Mouse (Mus musculus): Measurements from ENCODE around the gene Sult1a1.

Sult1a1 gene

DNA sequence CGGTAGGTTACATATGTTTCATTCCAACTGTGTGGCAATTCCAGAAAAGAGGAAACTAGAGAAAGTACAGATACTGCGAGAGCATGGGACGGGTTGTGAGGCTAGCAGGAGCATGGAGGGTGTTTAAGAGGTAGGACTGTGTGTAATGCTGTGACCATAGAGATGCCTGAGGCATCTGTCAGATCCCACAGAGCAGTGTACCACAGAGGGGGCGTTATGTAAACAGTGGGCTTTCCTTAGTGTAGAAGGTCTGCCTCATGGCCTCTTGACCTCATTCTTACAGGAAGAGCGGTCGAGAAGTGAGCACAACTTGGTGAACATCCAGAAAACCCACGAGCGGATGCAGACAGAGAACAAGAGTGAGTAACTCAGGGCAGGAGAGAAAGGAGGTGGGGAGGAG, 12.6 kb downstream of the Sult1a1 start:
- DNase-seq (ENCODE audit: low read depth, low spot score): no peak

DNA sequence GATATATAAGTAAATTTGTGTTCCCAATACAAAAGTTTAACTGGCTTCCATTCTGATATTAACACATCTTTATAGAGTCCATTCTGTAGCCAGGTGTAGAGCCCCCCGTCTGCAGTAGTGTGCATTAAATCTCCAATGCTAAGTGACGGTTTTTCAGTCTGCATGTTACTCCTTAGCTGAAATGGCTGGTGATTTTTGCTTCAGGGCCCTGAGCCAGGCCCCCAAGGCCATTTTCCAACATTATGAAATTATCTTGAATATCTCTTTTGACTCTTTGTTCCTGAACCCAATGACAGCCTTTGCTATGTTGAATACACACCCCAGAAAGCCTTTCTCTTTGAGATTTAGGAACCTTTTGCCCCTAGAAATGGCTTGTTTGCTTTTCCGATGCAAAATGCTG, 16.5 kb downstream of the Sult1a1 start:
- no peak for DNase-seq (ENCODE audit: low read depth, low spot score)

DNA sequence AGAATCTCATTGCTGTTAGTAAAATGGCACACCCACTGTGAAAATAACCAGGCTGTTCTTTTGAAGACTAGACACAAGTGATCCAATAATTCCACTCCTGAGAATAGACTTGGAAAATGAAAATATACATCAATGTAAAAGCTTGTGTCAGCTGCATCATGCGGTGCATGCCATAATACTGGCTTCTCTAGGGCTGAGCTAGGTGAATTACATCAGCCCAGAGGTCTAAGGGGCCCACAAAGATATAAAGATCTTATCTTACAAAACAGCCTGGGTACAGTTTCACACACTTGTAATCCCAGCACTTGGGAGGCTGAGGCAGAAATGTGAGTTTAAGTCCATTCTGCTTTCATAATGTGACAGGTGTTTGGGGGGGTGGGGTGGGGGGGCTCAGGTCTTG, 18.7 kb downstream of the Sult1a1 start:
- DNase-seq (ENCODE audit: low read depth, low spot score): no peak

DNA sequence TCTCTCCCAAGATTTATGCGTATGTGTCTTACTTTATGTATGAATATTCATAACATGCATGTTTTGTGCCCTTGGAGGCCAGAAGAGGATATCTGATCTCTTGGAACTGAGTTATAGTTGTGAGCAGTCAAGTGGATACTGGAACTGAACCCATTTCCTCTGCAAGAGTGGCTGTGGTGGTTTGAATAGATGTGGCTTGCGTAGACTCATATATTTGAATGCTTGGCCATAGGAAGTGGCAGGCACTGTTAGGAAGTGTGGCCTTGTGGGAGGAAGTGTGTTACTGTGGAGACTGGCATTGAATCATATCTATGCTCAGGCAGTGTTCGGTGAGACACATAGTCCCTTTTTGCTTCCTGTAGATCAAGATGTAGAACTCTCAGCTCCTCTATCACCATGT, 20.5 kb downstream of the Sult1a1 start:
- no peak for DNase-seq (ENCODE audit: low read depth, low spot score)

DNA sequence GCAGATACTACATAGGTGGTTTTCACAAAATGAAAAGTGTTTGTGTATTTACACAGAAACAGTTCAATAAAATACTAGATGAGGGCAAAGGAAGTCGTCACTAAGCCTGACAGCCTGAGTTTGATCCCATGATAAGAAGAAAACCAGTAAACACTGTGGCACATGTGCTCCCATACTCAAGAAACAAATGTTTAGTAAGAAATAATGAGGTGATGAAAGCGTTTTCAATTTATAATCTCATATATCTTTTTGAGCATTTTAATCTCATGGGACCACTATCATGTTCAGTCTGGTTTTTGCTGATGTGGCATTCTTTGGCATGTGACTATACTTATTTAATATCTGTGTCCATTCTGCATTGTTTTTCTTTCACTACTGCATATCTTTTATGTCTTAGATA, 22.2 kb downstream of the Sult1a1 start:
- DNase-seq (ENCODE audit: low read depth, low spot score): no peak

DNA sequence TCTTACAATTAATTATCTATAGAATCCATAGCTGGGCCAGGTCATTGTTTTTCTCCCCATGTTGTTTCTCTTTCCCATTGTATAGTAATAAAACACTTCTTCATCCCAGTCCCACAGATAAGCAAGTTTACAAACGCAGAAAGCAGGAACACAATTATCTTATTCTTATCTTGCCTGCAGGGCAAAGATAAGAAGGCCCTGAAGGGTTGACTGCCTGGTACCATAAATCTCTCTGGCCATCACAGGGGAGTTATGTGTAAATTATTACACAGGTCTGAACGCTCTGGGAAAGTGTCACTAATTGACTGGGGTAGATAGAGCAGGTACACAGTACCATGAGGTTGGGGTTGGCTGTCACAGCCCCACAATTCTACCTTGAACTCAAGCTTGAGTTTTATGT, 25.4 kb downstream of the Sult1a1 start:
- DNase-seq (ENCODE audit: low read depth, low spot score): no peak

DNA sequence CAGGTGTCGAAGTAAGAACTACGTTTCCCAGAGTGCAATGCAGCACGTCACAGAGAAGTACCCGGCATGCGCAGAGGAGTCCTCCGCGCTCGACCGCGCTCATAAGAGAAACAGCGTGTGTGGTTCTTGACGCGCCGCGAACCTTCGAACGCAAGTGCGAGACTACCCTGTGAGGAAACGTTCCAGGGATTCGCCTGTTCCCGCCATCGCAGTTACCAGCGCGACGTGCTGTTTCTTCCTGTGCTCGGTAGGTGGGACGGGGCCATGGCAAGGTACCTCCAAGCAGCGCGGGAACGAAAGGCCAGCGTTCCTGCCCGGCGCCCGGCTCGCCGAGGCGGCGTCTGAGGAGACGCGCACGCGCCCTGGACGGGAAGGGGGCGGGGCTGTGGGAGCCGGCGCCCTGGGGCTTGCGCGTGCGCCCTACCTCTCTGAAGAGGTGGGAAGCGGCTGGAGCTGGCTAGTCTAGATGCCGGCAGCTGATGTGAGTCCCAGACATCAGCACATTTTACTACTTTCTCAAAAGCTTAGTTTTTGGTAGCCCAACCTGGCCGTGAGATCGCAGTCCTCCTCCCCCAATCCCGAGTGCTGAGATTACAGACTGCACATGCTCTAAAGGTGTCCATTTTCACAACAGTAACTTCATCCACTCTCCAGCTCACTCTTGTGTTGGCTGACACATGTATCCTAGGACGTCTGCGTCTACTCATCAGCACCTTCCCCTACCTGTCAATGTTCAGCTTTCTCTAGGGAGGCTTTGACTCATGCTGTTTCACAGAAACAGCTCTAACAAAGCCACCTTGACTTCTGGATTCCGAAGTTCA, 26.8 kb downstream of the Sult1a1 start, which contains the start of gene Sgf29:
Sgf29 (plus strand) TSS at position 79 of the 821 bp plus-strand sequence.
- DNase-seq (ENCODE audit: low read depth, low spot score): peak; percentile 96

DNA sequence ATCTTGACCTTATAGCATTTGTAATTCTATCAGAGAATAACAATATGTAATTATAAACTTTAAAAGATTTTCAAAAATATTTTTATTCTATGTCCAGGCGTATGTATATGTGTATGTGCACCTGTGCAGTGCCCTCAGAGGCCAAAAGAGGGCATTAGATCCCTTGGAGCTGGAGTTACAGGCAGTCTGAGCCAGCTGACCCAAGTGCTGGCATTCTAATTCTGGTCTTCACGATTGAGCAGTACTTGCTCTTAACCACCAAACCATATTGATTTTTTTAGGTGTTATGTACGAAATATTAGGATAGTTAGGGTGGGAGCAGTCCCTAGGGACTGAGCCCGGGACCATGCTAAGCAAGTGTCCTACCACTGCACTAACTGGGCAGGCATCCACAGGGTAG, 27.7 kb downstream of the Sult1a1 start:
- DNase-seq (ENCODE audit: low read depth, low spot score): peak; percentile 77

DNA sequence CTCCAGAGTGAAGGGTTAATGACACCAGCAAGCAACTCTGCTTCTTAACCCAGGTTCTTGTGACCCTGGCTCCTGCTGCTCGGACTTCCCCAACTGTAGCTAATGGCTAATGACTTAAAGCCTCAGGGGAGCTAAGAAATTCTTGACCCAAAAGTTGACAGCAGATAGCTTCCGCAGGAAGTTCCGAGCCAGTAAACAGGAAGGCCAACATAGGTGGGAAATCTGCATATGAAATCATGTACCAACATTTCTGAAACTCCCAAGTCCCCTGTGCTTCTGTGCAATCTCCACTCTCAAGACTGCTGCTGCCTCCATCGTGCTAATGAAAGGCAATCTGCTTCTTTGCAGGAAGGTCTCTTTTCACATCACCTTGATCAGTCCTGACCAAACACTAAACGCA, 30.5 kb downstream of the Sult1a1 start:
- no peak for DNase-seq (ENCODE audit: low read depth, low spot score)

DNA sequence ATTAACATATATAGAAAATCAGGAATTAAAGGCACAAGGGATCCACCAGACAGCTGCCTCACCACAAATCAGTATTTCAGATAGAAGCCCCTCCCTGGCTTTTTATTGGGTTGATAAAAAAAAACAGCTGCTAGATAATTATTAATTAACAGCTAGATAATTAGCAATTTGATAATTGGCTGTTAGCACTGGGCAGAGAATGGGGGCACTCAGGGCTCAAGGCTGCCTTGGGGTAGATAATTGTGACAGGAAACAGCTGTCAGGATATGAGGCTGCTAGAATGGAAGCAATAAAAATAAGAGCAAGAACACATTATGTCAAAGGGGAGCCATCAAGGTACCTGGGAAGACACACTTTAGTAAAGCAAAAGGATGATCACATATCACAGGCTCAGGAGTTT, 31.3 kb downstream of the Sult1a1 start:
- DNase-seq (ENCODE audit: low read depth, low spot score): no peak

DNA sequence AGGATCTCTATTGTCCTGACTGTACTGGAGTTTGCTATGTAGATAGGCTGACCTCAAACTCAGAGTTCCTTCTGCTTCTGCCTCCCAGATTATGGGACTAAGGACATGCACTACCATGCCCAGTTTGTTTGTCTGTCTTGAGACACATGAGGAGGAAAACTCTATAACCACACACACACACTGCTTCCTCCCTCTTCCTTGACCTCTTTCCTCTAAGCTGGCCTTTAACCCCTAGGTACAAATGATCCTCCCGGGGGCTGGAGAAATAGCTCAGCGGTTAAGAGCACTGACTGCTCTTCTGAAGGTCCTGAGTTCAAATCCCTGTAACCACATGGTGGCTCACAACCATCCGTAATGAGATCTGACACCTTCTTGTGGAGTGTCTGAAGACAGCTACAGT, 31.9 kb downstream of the Sult1a1 start:
- DNase-seq (ENCODE audit: low read depth, low spot score): no peak

DNA sequence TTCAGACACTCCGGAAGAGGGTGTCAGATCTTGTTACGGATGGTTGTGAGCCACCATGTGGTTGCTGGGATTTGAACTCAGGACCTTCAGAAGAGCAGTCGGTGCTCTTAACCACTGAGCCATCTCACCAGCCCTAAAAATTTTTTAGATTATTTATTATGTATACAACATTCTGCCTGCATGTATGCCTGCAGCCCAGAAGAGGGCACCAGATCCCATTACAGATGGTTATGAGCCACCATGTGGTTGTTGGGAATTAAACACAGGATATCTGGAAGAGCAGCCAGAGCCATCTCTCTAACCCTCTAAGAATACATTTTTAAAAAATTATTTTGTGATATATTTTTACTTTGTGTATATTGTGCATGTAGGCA, 33.0 kb downstream of the Sult1a1 start:
- peak; percentile 72 for DNase-seq (ENCODE audit: low read depth, low spot score)

DNA sequence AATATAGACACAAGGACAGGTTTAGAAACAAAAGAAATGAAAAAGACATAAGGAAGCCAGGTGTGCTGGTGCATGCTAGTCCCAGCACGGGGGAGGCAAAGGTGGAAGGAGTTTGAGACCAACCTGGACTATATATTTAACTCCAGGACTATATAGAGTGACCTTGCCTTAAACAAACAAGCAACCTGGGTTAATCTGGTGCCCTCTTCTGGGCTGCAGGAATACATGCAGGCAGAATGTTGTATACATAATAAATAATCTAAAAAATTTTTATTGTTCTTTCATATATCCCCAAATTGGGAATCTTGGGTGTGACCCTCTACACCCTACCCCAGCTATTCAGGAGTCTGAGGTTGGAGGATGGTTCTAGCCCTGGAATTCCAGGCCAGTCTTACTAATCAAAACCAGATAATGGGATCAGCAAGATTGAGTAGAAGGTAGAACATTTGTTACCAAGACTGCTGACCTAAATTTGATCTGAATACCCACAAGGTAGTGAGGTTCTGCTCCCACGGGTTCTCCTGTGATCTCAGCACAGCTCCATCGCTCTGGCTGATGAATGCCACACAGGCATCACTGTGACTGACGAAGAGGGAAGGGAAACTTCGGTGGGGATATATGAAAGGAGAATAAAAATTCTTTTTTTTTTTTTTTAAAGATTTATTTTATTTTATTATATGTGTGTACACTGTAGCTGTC, 33.5 kb downstream of the Sult1a1 start:
- DNase-seq (ENCODE audit: low read depth, low spot score): no peak

DNA sequence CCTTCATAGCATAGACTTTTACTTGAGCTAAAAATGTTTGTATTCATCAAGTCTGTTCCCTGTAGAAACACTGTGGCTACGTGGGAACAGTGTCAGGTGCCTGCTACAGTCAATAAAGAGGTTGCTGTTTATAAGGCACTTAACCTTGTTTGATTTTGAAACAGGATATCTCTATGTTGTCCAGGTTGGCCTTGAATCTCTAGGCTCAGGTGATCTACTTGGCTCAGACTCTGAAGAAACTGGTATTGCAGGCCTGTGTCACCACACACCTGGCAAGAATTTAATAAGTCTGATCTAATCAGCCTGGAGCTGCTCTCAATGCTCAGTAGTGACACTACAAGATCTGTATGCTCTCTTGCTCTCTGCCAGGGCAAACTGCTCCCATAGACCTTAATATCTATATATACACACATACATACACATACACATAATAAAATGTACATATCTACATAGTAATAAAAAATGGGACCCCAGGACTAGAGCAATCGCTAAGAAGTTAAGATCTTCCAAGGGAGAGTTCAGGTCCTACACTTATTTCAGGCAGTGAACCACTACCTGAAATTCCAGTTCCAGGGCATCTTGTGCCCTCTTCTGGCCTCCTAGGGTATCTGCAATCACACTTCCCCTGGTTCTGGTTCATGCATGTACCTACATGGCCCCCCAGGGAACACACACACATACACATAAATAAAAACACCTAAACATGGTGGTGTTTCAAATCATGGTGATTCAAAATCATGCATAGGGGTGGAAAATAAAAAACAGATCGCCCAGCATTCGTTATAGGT, 39.3 kb downstream of the Sult1a1 start:
- peak; percentile 78 for DNase-seq (ENCODE audit: low read depth, low spot score)

DNA sequence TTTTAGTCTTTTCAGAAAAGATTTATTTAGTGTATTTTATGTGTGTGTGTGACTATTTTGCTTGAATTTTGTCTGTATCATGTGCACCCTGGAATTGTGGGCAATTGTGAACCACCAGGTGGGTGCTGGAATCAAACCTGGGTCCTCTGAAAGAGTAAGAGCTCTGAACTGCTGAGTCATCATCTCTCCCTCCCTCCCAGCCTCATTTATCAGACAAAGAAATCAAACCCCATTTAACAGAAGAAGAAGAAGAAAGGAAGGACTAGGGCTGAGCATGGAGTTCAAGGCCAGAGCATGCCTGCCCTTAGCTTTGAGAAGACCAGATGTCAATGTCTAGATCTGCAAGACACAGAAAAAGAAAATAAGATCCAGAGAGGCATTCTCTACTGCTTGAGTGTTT, 40.9 kb downstream of the Sult1a1 start:
- DNase-seq (ENCODE audit: low read depth, low spot score): peak; percentile 16

DNA sequence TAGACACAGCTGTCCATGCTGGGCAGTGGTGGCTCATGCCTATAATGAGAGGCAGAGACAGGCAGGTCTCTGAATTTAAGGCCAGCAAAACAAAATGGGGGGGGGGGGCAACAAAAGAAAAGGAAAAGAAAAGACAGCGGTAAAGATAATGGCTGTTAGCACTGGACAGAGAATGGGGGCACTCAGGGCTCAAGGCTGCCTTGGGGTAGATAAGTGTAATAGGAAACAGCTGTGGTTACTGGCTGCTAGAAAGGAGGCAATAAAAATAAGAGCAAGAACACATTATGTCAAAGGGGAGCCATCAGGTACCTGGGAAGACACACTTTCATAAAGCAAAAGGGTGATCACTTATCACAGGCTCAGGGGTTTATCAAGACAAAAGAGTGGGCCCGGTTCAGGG, 43.8 kb downstream of the Sult1a1 start:
- DNase-seq (ENCODE audit: low read depth, low spot score): no peak

DNA sequence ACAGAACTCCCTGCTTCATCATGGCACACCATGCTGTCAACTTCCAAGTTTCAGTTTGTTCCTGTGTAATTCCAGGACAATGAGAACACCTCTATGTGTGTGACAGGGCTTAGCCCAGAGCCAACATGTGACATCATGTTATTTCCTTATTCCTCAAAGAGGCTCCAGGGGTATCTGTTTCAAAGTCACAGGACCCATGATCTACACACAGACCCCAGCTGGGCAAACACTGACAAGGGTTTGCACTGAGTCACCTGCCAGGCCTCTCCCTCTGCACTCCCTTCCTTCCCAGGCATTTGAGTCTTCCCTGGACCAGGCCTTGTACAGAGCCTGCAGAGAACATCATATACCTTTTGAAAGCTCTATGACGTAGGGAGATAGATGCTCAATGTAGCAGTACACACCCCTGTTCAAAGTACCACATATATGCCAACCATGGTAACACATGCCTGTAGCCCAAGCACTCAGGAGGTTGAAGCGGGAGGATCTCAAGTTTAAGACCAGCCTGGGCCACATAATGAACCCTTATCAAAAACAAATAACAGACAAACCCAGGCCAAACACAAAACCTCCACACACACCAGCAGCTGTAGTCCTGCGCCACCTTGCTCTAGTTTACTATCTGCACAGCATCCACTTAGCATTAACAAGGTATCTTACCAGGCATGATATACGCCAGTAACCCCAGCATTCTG, 45.3 kb downstream of the Sult1a1 start, which contains the start of gene Nupr1:
Nupr1 (minus strand) TSS at position 38 of the 695 bp plus-strand sequence.
- no peak for DNase-seq (ENCODE audit: low read depth, low spot score)

DNA sequence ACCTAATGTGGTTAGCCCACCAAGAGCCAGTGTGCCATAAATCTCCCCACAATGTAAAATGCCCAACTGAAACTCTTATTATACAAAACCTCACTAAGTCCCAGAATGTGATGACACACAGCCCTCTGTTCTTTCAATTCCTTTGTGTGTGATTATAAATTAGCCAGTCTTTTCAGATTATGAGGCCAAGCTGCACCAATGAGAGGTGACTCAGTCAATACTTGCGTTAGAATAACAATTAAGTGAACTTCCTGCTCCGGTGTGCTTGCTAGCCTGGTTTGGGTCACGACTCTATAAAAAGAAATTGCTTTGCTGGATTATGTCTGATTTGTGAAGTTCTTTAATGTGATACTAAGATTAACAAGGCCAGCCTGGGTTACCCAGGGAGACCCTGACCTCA, 46.3 kb downstream of the Sult1a1 start:
- no peak for DNase-seq (ENCODE audit: low read depth, low spot score)

DNA sequence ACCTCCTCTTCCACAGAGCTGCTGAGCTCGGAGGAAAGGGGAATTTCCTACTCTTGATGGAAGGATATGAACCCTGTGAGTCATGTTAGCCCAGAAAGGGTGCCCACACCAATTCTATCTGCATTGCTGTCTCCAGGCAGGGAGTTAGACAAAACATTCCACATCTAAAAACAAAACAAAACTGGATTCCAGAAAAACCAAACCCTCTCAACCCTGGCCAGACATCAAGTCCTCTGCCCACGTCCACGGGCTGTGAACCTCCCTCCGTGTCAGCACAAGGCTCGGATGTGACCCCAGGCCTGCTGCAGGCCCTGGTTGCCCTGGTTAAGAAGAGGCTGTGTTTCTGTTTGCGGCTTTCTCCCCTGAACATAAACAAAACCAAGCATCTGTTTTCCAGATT, 48.1 kb downstream of the Sult1a1 start:
- DNase-seq (ENCODE audit: low read depth, low spot score): no peak

DNA sequence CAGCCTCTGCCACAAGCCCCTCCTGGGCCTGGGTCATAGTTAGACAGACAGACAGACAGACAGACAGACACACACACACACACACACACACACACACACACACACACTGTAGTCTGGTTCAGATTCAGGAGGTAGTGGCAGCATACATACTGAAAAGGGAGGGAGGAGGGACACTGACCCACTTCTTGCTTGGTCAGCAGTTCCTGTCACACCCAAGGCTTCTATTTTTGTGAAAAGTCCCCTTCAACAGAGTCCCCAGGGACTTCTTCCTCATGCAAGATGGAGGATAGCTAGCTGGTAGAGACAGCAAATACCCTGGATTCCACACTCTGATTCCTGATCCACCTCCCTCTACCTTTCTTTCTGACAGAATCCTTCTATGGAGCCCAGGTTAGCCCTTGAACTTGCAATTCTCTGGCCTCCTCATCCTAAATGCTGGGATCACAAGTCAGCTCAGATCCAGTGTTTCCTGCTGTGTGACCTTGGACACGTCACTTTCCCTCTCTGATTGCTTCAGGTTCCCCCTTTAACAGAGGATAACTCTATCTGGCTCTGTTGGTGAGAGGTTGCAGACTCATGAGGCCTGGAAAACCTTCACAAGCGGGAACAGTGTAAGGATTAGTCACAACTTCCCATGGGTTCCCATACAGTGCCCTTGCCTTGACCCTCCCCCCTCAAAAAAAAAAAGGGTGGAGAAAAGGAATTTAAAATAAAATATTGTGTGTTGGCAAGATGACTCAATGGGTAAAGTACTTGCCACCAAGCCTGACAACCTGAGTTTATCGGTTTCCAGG, 50.2 kb downstream of the Sult1a1 start:
- peak; percentile 32 for DNase-seq (ENCODE audit: low read depth, low spot score)

DNA sequence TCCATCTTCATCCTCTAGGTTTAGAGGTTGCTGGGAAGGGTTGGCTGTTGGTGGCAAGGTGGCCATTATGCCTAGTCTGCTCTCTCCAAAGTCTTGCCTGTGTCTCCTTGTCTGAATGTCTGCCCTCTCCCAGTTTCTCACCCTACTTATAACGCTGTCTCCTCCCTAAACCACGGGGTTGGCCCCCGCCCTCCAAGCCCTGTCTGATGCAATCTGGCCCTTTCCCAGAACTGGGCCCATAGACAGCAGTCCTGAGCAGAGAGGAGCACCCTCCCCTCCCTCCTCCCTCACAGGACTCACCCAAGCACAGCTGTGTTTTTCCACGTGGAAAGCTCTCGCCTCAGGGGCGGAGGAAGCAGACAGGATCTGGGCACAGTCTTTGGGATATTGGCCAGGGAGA, 50.9 kb downstream of the Sult1a1 start:
- peak; percentile 83 for DNase-seq (ENCODE audit: low read depth, low spot score)
